19 mouse cellular contexts compared by ENCODE assay signal in the genomic region with DNA sequence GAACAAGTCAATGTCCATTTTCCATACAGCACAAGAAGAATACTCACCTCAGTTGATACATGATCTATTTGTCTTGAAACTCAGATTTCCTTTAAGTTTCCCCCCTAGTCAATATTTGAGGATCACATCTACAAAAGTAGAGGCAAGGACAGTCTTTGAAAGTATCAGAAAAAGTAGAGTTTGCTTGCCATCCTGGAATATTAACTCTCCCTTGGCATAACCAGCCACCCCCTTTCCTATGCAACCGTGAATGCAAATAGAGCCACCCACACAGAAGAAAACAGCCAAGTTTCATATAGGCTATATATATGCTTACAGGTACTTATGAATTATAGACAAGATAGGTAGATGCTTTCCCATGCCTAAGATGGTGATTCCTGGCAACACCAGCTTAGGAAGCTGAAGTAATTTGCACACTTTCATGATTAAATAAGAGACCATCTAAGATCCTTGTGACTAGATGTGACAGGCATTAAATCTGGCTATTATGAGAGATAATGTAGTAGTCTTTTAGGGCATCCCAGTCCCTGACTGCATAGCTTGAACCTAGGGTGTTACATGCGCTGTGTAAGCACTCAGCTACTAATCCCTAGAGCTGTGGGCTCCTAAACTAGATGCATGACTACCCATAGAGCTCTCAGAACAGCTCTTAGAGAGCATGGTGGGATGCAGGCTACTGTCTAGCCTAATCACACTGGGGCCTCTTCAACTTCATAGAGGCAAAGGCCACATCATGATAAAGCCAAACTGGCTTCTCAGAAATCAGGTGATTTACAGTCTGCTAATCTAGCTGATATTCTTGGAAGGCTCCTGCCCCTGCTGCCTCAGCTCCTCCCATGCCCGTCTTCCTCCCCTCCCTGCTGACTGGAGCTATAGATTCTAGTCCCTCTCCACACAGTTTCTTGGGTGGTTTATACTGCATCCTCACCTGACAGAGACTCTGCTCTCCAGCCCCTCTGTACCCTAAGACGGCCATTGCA.
"Had no signal": no experiment of that assay in that cellular context is flagged by ENCODE, and none has a peak within 500 bp of the region (broad histone marks: within the 10 kb centered on the region; RNA-seq: fewer than 3 reads in every experiment).

No protein-coding gene starts in this region.

- H3K9ac ChIP-seq: intestine, embryonic 15.5 days; liver, embryonic 15.5 days; lung, embryonic 14.5 days; neural tube, embryonic 12.5 days; neural tube, embryonic 15.5 days had no signal

- DNase-seq: kidney, adult 2 months; kidney, postnatal 25 days; layer of hippocampus, postnatal 36 days; lung, embryonic 14.5 days; right cerebral cortex, adult 18-20 months; right cerebral cortex, postnatal 14 days; right cerebral cortex, postnatal 4 days; thymus, adult 2 months; thymus, postnatal 14 days; thymus, postnatal 4 days had no signal

- H3K27me3 ChIP-seq: intestine, embryonic 15.5 days; liver, embryonic 15.5 days; neural tube, embryonic 12.5 days; neural tube, embryonic 15.5 days had no signal

- H3K4me2 ChIP-seq: intestine, embryonic 15.5 days; liver, embryonic 15.5 days; lung, embryonic 14.5 days; neural tube, embryonic 12.5 days; neural tube, embryonic 15.5 days had no signal

- H3K27ac ChIP-seq: intestine, embryonic 15.5 days; kidney, postnatal 0 days; left cerebral cortex, adult 2 months; liver, embryonic 15.5 days; macrophage; neural tube, embryonic 12.5 days; neural tube, embryonic 15.5 days; stomach, postnatal 0 days had no signal

- ATAC-seq: intestine, embryonic 15.5 days; lung, postnatal 0 days had no signal

- H3K4me1 ChIP-seq: intestine, embryonic 15.5 days; liver, embryonic 15.5 days; neural tube, embryonic 12.5 days had no signal

- H3K36me3 ChIP-seq: intestine, embryonic 15.5 days; liver, embryonic 15.5 days; neural tube, embryonic 12.5 days; neural tube, embryonic 15.5 days had no signal

- H3K9me3 ChIP-seq: intestine, embryonic 15.5 days; liver, embryonic 15.5 days; neural tube, embryonic 12.5 days; neural tube, embryonic 15.5 days had no signal

- H3K4me3 ChIP-seq: intestine, embryonic 15.5 days; left cerebral cortex, adult 2 months; liver, embryonic 15.5 days; neural tube, embryonic 12.5 days; neural tube, embryonic 15.5 days had no signal
